Mouse (Mus musculus): ENCODE measurements around the gene Ogdhl.

Ogdhl gene

DNA sequence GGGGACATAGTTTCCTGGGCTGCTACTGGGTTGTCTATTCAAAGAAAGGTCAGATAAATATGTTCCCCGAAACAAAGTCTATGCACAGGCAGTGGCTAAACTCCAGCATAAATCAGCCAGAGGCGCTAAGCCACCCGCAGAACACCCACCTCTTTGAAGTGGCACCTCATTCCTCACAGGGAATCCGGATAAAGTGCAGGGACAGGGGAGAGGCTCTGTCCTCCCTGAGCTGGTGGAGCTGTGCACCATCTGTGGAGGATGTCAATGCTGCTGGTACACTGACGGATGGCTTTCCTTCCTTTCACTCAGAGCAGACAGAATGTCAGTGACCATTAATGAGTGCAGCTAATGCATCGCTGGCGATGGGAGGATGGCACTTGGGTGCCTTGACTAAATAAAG, 59.2 kb downstream of the Ogdhl start:
- DNase-seq: no peak

GRCm38 (mm10) chr14:32381619-32382018, 59.8 kb downstream of the Ogdhl start:
- peak; percentile 6 for DNase-seq

DNA sequence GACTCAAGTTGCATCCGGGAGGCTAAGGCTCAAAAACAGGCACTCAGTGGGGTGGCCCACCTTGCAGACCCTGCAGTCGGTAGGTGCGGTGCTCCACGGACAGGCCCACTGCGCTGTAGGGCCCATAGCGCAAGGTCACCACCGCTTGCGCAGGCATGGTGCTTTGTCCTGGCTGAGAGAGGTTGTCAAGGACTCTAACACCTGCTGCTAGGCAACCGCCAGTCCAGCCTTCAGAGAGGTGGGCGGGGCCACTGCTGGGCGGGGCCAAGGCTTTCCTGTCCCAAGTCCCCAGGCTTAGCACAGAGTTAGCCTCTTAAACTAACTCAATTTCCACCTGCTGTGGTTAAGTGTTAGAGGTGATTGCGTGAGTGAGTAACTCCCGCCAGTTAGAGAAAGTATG, 66.4 kb downstream of the Ogdhl start, which contains the start of gene 1700024G13Rik:
TSS of gene 1700024G13Rik (minus strand) at position 196 of the 400 bp plus-strand sequence.
- DNase-seq: peak; percentile 81
